Mouse (Mus musculus): Measurements from ENCODE around the gene Skint6. TPM values are rescaled to one million over a fixed set of nuclear protein-coding genes. Genes with fewer than 3 reads are reported as not detected.

The Skint6 gene
- total and polyA plus RNA-seq, 3 experiments, result not detected

- Histone ChIP-seq H3K36me3 (ENCODE audit: control insufficient read depth, insufficient read depth, low read length) (no peaks in the 10 kb centered on the region), H3K9ac (ENCODE audit: low read depth, low read length) (no peak overlapping the region), H3K4me1 (ENCODE audit: control insufficient read depth, insufficient read depth, low read length) (no peaks in the 10 kb centered on the region), H3K27ac (no peak overlapping the region), H3K4me3 (no peak overlapping the region), H3K79me2 (replicated peaks; ENCODE audit: control insufficient read depth, insufficient read depth, low read length) (no peaks in the 10 kb centered on the region), H3K27me3 (ENCODE audit: control insufficient read depth, insufficient read depth, low read length) (no peaks in the 10 kb centered on the region)
- 2% methylated on average over 1 of the region's 1 CpGs for WGBS
- intact Hi-C loops (cut with DNase I), result no loop called here
- DNase-seq, result no peak
- TF ChIP-seq CTCF (IDR thresholded peaks at IDR 0.05) (no peak), POLR2A (IDR thresholded peaks at IDR 0.05; ENCODE audit: insufficient read depth, low read depth, low read length) (no peak), EP300 (IDR thresholded peaks at IDR 0.05; ENCODE audit: insufficient read depth, low read depth, low read length) (no peak)
Observed at GRCm38 (mm10) chr4:112790646-112791045, 496.1 kb downstream of the Skint6 start.

DNA sequence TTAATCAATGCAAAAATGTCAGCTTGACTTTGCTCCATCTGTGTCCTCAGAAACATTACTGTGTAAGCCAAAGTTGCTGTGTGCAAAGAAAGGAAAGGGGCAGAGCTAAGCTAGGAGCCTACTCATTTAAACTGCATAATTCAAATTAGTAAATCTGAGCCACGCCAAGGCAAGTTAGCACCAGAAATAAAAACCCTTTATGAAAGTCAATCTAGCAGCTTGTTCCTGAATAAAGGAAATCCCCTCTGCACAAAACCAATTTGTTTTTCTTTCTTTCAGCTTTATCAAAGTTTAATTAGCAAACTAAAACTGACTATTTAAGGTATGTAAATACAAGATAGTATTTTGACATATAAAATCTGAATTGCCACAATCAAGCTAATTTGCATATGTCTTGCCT lies 512.0 kb downstream of the Skint6 start, which contains the start of gene Skint10:
TSS of gene Skint10 (minus strand) at position 101 of the 400 bp plus-strand sequence.
- intact Hi-C loops (cut with DNase I), result no loop called here
- Histone ChIP-seq H3K27me3 (ENCODE audit: control insufficient read depth, insufficient read depth, low read length) (no peaks in the 10 kb centered on the region), H3K27ac (no peak within 1 kb of the TSS), H3K36me3 (ENCODE audit: control insufficient read depth, insufficient read depth, low read length) (no peaks in the 10 kb centered on the region), H3K9ac (ENCODE audit: low read depth, low read length) (no peak within 1 kb of the TSS), H3K4me1 (ENCODE audit: control insufficient read depth, insufficient read depth, low read length) (no peaks in the 10 kb centered on the region), H3K79me2 (replicated peaks; ENCODE audit: control insufficient read depth, insufficient read depth, low read length) (no peaks in the 10 kb centered on the region), H3K4me3 (no peak within 1 kb of the TSS)
- 60% methylated on average over 1 of the region's 1 CpGs for WGBS
- no peak for TF ChIP-seq EP300 (IDR thresholded peaks at IDR 0.05; ENCODE audit: insufficient read depth, low read depth, low read length)
- no peak for TF ChIP-seq CTCF (IDR thresholded peaks at IDR 0.05)
- no peak for TF ChIP-seq POLR2A (IDR thresholded peaks at IDR 0.05; ENCODE audit: insufficient read depth, low read depth, low read length)
- DNase-seq, result no peak

Data from heart, adult 2 months (tissue).